Mouse (Mus musculus): Measurements from ENCODE around the gene Zfp180.

- TF ChIP-seq HCFC1 (IDR thresholded peaks at IDR 0.05; ENCODE audit: borderline replicate concordance, insufficient read depth, low read length) (no peak), ZNF384 (IDR thresholded peaks at IDR 0.05; ENCODE audit: low read depth, low read length) (no peak), MAFK (IDR thresholded peaks at IDR 0.05; ENCODE audit: insufficient read depth, low read depth, low read length) (no peak), ZC3H11A (IDR thresholded peaks at IDR 0.05; ENCODE audit: borderline replicate concordance, low read depth, low read length) (no peak), CHD2 (IDR thresholded peaks at IDR 0.05; ENCODE audit: low read depth, low read length) (no peak)
These were observed 51.8 kb downstream of the Zfp180 start for GRCm38 (mm10) chr7:24133425-24133995.
